Mouse (Mus musculus): ENCODE measurements around the gene Mindy4b-ps.
"Not testable (repeated sequence)": the region's sequence is repeated elsewhere in the genome, so short reads cannot be mapped to it uniquely, and the experiment has no call there.

The Mindy4b-ps gene

GRCm38 (mm10) chr3:58822211-58822610, at the start of gene Mindy4b-ps:
TSS of gene Mindy4b-ps (minus strand) at chr3:58822311.
- no peak for DNase-seq (ENCODE audit: low read depth, low spot score)

GRCm38 (mm10) chr3:58871882-58872281, 49.8 kb upstream of the Mindy4b-ps start:
- not testable (repeated sequence) for DNase-seq (ENCODE audit: low read depth, low spot score)

- no peak for DNase-seq (ENCODE audit: low read depth, low spot score)
Observed at GRCm38 (mm10) chr3:58865690-58866089, 43.6 kb upstream of the Mindy4b-ps start.

- no peak for DNase-seq (ENCODE audit: low read depth, low spot score)
Observed at GRCm38 (mm10) chr3:58862976-58863375, 40.9 kb upstream of the Mindy4b-ps start.

- no peak for DNase-seq (ENCODE audit: low read depth, low spot score)
Observed at GRCm38 (mm10) chr3:58843415-58843814, 21.3 kb upstream of the Mindy4b-ps start.

GRCm38 (mm10) chr3:58833442-58834160, 11.5 kb upstream of the Mindy4b-ps start:
- DNase-seq (ENCODE audit: low read depth, low spot score), result no peak

- DNase-seq (ENCODE audit: low read depth, low spot score), result no peak
Observed at GRCm38 (mm10) chr3:58832888-58833287, 10.8 kb upstream of the Mindy4b-ps start.

- no peak for DNase-seq (ENCODE audit: low read depth, low spot score)
Observed at GRCm38 (mm10) chr3:58831586-58831985, 9.5 kb upstream of the Mindy4b-ps start.

GRCm38 (mm10) chr3:58829926-58830325, 7.8 kb upstream of the Mindy4b-ps start:
- no peak for DNase-seq (ENCODE audit: low read depth, low spot score)

- no peak for DNase-seq (ENCODE audit: low read depth, low spot score)
Observed at GRCm38 (mm10) chr3:58828366-58829153, 6.4 kb upstream of the Mindy4b-ps start.

- DNase-seq (ENCODE audit: low read depth, low spot score), result no peak
Observed at GRCm38 (mm10) chr3:58826266-58826665, 4.2 kb upstream of the Mindy4b-ps start.

GRCm38 (mm10) chr3:58817337-58817736, 4.8 kb downstream of the Mindy4b-ps start:
- DNase-seq (ENCODE audit: low read depth, low spot score), result no peak

GRCm38 (mm10) chr3:58814191-58814590, 7.9 kb downstream of the Mindy4b-ps start:
- DNase-seq (ENCODE audit: low read depth, low spot score), result no peak

- no peak for DNase-seq (ENCODE audit: low read depth, low spot score)
Observed at GRCm38 (mm10) chr3:58810353-58810752, 11.8 kb downstream of the Mindy4b-ps start.

- no peak for DNase-seq (ENCODE audit: low read depth, low spot score)
Observed at GRCm38 (mm10) chr3:58809111-58809915, 12.8 kb downstream of the Mindy4b-ps start.

GRCm38 (mm10) chr3:58808636-58809035, 13.5 kb downstream of the Mindy4b-ps start:
- DNase-seq (ENCODE audit: low read depth, low spot score), result no peak

GRCm38 (mm10) chr3:58804745-58805144, 17.4 kb downstream of the Mindy4b-ps start:
- no peak for DNase-seq (ENCODE audit: low read depth, low spot score)

GRCm38 (mm10) chr3:58798676-58799075, 23.4 kb downstream of the Mindy4b-ps start:
- no peak for DNase-seq (ENCODE audit: low read depth, low spot score)

- DNase-seq (ENCODE audit: low read depth, low spot score), result no peak
Observed at GRCm38 (mm10) chr3:58798245-58798644, 23.9 kb downstream of the Mindy4b-ps start.

GRCm38 (mm10) chr3:58789473-58789872, 32.6 kb downstream of the Mindy4b-ps start:
- no peak for DNase-seq (ENCODE audit: low read depth, low spot score)

GRCm38 (mm10) chr3:58789033-58789432, 33.1 kb downstream of the Mindy4b-ps start:
- DNase-seq (ENCODE audit: low read depth, low spot score), result no peak

- no peak for DNase-seq (ENCODE audit: low read depth, low spot score)
Observed at GRCm38 (mm10) chr3:58786470-58786869, 35.6 kb downstream of the Mindy4b-ps start.
